Mouse (Mus musculus) thymus, postnatal 4 days (tissue): ENCODE results near the gene Zbtb46.

Experiments
- DNase-seq: peaks from one replicate; pipeline ENCODE4 v3.0.0; 2021

Zbtb46 gene

GRCm38 (mm10) chr2:181356780-181357179 lies 102.4 kb downstream of the Zbtb46 start:
- DNase-seq, result no peak

GRCm38 (mm10) chr2:181342766-181343165 lies 116.5 kb downstream of the Zbtb46 start:
- no peak for DNase-seq

GRCm38 (mm10) chr2:181340426-181340825 lies 118.8 kb downstream of the Zbtb46 start:
- no peak for DNase-seq
